Mouse (Mus musculus): ENCODE measurements at regions not wholly inside any gene's neighbourhood (a gene's known extent, or its start where the extent isn't known, plus 50 kb on each side); places are given as distances from the start of the nearest gene placed in this dataset.

DNA sequence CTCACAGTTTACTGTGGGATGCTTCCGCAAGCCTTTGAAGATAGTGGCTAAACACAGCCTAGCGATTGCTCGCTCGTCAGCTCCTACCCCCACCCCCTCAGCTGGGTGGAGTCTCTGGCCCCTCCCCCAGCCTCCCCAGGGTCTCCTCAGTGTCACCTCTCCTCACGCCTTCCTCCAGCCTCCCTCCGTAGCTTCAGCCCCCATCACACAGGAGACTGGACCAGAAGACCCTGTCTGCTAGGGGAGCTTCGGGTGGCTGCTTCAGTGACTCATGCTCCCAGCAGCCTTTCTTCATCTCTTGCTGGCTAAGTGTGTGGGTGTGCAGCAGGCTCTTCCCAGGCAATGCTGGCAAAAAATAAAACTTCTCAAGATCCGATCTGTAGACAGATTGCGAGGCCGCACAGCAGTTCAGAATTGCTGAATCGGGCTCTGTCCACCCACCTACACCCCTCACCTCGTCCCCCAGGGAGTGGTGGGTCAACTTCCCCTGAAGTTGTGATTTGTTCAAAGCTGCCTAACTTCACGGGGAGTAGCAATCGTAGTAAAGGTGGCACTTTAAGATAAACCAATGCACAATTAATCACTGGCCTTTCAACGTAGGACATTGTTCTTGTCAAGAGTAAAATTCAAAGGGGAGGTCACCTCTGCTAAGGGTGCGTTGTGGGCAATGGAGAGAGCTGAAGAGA, 61.2 kb upstream of the Ankrd28 start:
- DNase-seq, result peak; percentile 19

DNA sequence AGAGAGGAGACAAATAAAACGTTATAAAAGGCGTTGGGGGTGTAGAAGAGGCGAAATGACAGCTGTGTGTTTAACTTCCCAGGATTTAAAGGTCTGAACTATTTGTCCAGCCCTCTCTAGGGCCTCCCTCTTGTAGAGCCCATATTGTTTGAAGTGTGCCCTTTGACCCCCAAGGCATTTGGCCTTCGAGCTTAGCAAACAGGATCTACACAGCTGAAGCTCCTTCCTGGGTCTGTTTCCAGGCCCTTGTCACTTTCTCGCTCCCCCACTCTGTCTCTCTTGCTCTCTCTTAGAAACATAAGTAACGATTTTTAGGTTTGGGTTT, 61.7 kb upstream of the Ankrd28 start:
- no peak for DNase-seq

- no peak for DNase-seq
Observed at GRCm38 (mm10) chr14:31896500-31896899, 66.0 kb upstream of the Ankrd28 start.

DNA sequence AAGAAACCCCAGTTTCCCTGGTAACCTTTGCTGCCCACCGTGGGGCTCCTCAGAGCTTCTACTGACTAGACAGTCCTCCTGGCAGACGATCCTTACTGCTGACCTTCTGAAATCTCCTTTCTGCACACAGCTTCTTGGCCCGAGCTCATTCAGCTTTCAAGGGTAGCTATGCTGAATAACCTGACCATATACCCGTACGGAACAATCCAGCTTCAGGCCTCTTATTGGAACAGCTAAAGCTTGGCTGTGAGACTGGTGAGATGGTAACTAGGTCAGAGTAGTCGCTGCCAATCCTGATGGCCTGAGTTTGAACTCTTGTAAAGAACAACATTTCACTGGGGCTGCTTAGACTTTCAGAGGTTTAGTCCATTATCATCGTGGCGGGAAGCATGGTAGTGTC, 69.1 kb upstream of the Ankrd28 start:
- no peak for DNase-seq

GRCm38 (mm10) chr14:31899906-31900305, 69.5 kb upstream of the Ankrd28 start:
- no peak for DNase-seq

DNA sequence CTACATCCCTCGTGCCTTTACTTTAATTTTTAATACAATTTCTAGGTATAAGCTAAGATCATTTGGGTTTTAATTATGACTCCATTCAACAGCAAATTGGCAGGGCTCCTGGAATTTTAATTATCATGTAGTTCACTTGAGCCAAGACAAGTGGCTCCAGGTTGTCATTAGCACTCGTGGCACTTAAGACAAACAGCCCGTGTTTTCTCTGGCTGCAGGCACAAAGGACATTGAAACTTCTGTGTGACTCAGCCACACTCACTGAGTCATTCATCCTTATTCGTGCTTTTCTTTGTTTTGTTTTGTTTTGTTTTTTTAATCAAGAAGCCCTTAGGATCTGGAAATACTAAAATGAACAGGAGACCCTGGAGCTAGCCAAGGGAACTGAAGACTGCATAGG, 71.5 kb upstream of the Ankrd28 start:
- no peak for DNase-seq

- DNase-seq, result no peak
Observed at GRCm38 (mm10) chr14:31903664-31904063, 73.2 kb upstream of the Ankrd28 start.

GRCm38 (mm10) chr14:31908591-31908990, 78.1 kb upstream of the Ankrd28 start:
- no peak for DNase-seq

DNA sequence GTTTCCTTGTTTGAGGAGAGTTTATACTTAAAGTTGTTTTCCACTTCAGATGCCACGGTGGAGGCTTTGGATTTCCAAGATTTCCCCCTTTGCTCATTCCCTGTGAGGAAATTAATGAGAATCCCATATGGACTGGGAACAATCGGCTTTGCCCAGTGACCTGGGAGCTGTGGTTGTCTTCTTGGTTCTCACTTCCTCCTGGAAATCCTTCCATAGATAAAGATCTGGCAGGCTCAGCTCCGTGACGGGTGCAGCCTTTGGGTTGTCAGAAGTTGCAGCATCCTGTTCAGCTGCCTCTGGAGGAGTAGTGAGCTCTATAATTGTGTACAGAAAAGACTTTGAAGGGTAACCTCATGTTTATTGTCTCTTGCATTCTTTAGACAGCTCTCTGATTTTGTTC, 78.8 kb upstream of the Ankrd28 start:
- no peak for DNase-seq

- DNase-seq, result no peak
Observed at GRCm38 (mm10) chr14:31910809-31911208, 80.4 kb upstream of the Ankrd28 start.

- DNase-seq, result no peak
Observed at GRCm38 (mm10) chr14:31918461-31918860, 88.0 kb upstream of the Ankrd28 start.

GRCm38 (mm10) chr14:31918921-31919320, 88.5 kb upstream of the Ankrd28 start:
- no peak for DNase-seq

GRCm38 (mm10) chr14:31929161-31929707, 98.8 kb upstream of the Ankrd28 start:
- no peak for DNase-seq

GRCm38 (mm10) chr14:31930367-31930766, 98.4 kb upstream of the Galnt15 start:
- DNase-seq, result peak; percentile 43

DNA sequence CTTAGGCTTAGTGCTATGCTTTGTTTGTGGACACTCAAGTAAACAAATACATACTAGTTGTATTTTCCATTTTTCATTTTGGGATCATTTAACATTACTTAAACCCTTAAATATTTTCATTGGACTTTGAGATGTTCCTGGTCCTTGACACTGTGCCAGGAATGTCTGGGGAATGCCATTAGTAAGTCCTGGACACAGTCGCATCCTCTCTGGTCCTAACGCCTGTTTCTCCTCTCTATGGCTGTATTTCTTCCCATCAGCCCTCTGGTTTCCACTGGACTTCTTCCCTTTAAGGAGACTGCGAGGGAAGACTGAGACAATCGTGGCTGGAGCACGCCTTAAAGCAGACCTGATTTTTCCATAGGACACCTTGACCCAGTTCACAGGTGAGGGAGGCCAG, 96.8 kb upstream of the Galnt15 start:
- no peak for DNase-seq

DNA sequence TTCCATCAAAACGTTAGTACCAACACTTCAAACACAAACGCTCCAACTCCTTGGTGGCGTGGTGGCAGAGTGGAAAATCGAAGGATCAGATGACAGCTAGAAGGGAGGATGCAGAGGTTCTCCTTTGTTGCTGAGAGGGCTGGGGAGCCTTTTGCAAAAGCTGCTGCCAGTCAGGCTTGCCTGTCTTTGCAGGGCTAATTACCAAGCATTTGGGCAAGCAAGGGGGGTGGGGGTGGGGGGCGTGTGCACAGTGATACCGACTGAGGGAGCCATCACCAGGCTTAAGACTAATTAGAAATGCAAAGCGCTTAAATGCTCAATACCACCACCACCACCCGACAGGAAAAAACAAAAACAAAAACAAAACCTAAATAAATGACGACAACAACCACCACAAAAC, 95.3 kb upstream of the Galnt15 start:
- no peak for DNase-seq

- DNase-seq, result no peak
Observed at GRCm38 (mm10) chr14:31933841-31934271, 94.9 kb upstream of the Galnt15 start.

- no peak for DNase-seq
Observed at GRCm38 (mm10) chr14:31934321-31934720, 94.5 kb upstream of the Galnt15 start.

DNA sequence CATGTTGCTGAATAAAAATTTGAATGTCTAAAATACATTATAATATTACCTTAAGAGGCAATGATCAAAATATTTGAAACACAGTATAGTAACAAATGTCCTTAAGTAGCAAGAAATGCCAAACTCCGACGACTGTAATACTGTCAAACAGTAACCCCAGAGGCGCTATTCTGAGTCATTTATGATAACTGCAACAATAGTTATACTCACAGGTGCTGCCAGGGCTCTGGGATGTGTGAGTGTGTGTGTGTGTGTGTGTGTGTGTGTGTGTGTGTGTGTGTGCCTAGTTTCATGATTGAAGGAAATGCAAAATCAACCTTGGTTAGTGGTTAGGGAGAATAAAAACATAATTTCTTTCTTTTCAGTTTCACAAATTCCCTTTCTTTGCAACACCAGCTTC, 94.0 kb upstream of the Galnt15 start:
- DNase-seq, result no peak

DNA sequence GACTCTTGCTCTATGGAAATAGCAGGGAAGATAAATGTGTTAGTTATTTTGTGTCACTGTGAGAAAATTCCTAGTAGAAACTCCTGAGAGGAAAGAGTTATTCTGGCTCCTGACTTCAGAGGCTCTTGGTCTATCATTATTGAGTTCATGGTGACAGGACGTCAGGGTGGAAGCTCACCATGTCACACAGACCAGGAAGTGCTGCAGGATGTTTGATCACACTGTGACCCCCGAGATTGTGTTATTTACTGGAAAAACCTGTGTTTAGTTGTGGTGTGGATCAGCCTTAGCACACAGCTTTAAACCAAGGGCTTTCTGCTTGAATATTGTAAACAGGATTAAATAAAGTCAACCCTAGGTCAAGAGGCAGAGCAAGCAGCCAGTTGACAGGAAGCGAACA, 93.4 kb upstream of the Galnt15 start:
- no peak for DNase-seq

- DNase-seq, result no peak
Observed at GRCm38 (mm10) chr14:31936581-31936980, 92.2 kb upstream of the Galnt15 start.

DNA sequence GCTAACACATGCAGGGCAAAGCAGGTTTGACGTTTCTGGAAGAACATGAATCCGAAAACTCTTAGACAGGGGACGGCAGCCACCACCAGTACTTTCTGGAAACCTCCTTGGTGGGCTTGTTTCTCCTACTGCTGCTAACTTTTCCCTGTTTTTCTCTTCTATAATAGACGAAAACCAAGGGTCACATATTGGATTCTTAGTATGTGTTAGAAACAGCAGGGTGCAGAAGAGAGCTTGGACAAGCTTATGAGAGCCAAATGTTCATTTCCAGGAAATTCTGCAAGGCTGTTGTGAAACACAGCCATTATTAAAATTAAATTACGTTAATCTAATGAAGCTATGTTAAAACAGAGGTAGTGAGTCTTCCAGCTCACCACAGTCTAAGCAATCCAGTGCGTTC, 87.9 kb upstream of the Galnt15 start:
- DNase-seq, result no peak

DNA sequence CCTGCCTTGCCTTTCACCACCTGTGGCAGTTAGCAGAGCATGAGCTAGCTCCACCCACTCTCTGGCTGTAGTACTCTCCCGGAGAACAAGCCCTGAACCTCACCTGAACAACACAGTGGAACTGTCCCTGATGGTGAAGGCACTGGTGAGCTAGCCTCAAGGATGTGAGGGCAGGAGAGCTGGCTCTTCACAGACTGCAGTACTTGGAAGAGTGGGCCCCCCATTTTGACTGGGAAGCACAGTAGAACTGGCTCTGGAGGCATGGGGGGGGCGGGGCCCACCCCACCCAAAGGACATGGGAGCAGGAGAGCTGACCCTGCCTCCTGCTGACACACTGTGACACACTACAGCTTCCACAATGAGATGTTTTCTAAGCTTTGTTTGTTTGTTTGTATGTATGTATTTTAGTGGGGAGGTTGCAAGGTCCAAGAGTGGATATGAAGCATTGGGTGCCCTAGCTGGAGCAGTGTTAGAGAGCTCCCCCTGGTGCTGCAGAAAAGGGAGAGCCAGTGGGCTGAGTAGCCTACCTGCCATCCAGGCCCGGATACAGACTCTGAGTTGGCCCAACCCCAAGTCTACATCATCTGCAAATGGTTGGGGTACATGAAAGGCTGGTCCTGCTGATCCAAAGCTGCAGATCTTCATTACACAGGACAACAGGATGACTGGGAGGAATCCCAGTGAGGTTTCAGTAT, 86.4 kb upstream of the Galnt15 start:
- DNase-seq, result peak; percentile 38

DNA sequence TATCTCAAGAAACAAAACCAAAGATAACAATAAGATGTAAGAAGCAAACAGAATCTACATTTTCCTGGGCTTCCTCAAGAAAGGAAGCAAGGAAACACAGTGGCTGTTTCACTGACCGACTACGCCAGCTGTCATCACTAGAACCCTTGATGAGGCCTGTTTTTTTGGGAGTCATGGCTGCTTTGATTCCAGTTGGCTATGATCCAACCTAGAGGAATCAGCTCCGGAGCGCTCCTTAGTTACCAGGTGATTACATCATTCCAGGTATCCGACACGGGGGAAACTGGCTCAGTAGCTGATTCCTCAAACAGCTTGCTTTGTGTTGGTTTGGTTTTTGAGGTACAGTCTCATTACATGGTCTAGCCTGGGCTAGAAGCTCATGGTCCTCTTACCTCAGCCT, 84.1 kb upstream of the Galnt15 start:
- DNase-seq, result no peak

Measured in adrenal gland, postnatal 25 days (tissue).